Mouse (Mus musculus) heart, adult 18-20 months (tissue): ENCODE results near the gene Gck. TPM values are rescaled to one million over a fixed set of nuclear protein-coding genes. Genes with fewer than 3 reads are reported as not detected.
"Not testable (repeated sequence)": the region's sequence is repeated elsewhere in the genome, so short reads cannot be mapped to it uniquely, and the experiment has no call there.

Experiments
- DNase-seq, 2 experiments: peaks; one replicate each; pipeline ENCODE4 v3.0.0; 2021 to 2022; ENCODE audit warnings: mixed read lengths in 1 of 2
- total RNA-seq, 2 experiments: library from RNA; stranded (reverse); gene quantifications; 2 replicates each; pipeline ENCODE4 v1.2.3; 2021

Gene Gck
- total RNA-seq, 2 experiments from 2014 or later = 15.4 to 18.5 TPM

DNA sequence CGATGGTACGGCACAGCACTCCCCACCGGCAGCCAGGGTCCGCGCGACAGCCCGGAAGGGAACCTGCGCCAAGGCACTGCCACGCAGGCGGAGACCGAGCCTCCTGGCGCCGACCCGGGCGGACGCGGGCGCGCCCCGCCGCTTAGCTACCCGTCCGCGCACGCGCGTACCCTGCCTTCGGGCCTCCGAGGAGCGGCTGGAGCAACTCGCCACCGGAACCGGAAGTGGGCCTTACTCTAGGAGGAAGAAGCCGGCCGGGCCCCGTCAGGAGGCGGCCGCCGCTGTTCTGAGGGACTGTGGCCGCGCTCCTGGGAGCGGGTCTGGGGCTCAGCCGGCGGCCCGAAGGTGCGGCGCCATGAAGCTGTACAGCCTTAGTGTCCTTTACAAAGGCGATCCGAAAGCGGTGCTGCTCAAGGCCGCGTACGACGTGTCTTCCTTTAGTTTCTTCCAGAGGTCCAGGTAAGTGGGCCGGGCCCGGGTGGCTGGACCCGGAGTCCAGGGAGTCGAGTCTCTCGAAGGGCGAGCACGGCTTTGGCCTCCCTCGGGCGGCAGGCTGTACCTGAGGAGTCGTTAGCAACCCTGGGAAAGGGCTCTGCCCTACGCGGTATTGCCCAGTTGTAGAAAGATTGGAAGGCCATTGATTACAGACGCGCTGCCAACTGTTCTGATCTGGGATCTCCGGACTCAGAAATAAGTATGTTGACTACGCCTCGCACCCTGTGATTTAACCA, 5.8 kb upstream of the Gck start, which contains the start of gene Ykt6:
Ykt6 (plus strand) TSS at position 148 of the 731 bp plus-strand sequence.
- DNase-seq = peak; percentile 96 to 99

DNA sequence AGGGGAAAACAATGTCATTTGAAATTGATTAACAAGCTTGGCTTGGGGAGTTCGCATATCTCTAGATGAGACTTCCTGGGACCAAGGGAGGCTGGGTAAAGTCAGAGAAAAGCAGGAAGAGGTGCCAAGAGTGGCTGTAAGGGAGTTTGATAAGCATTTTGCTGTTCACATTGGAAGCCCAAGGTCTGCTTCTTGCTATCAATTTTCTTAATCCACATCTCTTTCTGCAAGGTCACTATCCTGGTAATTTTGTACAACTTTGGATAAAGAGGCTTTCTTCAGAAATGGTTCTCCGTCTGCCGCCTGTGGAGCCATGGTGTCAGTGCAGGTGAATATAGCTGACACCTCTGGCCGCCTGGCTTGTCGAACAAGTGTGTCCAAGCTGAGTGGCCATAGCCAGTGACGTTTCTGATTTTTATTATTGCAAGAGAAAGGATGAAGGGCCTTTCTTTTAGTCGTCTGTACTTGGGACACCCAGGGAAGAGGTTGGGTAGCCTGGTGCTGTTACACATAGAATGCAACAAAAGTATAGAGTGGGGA, 5.2 kb upstream of the Gck start:
- peak in 1 of 2 experiments; percentile 23 for DNase-seq

DNA sequence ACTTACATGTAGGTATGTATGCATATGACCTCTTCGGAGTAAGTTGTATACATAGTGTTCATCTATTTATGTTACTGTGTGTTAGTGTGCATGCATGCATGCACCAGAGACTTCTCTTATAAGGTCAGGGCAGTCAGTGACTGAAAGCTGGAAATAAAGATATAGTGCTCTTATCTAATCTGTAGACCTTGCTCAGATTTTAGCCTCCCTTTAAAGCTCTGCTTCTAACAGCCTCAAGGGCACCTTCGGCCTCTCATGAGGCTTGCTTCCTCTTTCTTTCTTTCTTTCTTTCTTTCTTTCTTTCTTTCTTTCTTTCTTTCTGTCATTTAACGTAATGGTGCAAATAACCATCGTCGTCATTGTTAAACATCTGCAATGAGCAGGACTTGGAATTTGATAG, 4.6 kb upstream of the Gck start:
- no peak for DNase-seq

DNA sequence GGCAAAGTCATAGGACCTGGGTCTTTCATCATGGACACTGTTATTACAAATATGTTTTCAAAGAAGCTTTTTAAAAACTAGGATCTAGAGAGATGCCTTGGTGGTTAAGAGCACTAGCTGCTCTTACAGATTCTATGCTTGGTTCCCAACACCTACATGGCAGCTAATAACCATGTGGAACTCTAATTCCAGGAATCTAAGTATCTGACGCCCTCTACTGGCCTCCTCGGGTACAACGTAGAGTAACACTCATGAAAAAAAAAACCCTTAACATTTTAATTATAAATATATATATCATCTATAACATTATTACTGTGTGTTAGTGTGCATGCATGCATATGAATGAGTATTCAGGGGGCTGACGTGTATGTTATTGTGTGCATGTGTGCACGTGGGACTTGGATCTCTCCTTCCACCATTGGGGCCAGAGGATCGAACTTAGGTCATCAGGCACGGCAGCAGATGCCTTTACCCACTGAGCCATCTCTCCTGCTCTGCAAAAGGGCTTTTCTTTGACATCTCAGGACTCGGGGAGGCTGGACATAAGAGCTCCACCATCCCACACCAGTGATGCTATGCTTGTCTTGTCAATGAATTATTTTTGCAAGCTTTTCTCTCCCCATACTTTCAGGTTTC, 3.4 kb upstream of the Gck start:
- peak in 1 of 2 experiments; percentile 50 for DNase-seq

DNA sequence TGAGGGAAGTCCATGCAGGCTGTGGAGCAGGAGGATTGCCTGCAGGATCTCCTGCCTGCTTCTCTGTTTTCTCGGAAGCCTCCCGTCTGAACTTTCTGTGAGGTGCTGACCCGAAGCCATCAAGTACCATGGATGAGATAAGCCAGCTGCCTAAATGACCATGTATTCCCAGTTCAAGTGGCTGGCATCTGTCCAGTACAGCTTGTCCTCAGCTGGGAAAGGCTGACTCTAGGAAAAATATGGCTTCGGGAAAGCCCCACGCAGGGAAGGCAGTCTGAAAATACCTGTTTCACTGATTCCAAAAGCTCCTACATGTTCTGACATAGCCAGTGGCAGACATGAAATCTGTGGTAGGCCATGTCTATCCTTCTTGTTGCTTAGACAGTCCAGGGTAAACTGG, 2.6 kb upstream of the Gck start:
- DNase-seq = peak; percentile 83 to 85

DNA sequence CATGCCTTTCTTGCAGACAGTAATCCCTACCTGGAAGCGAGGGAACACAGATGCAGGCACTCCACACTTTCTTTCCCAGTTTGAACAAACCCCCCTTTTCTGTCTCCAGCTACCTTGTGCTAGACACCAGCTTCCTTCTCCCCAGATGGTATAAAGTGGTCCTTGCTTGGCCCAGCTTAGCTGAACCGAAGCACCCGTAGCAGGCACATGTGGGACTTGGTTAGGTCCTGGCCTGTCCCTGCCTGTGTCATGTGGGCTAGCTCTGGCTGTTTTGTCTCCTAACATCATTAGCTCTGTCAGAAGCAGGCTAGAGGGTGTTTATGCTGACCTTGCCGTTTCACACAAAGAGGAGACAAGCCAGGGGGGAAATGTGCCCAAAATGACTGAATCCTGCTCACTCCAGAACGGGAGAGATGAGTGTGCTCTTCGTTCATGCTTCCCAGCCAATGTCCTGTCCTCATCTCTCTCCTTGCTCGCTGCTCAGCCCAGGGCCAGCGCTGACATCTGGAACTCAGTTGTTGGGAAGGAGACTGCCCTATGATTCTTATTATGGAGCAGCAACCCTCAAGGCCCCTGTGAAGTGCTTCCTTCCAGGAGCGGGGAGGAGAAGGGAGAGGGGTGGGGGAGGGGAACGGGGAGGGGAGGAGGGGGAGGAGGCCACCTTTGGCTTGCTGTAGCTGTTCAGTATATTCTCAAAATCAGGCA, 1.2 kb downstream of the Gck start:
- no peak for DNase-seq

DNA sequence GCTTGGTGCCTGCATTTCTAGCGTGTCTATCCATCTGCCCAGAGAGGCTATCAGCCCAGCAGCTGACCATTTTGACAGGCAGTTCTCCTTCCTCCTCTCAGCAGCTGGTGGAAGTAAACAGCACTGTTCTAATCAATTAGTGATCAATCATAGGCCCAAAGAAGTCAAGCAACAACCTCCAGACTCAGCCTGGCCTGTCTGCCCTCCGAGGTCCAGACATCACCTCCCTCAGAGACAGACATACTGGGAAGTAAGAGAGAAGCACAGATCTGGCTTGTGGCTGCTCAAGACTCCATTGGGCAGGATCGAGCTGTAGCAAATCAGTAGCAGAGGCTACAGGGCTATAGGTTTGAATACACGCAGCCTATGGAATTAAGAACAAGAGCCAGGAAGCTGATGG, 2.1 kb downstream of the Gck start:
- no peak for DNase-seq

DNA sequence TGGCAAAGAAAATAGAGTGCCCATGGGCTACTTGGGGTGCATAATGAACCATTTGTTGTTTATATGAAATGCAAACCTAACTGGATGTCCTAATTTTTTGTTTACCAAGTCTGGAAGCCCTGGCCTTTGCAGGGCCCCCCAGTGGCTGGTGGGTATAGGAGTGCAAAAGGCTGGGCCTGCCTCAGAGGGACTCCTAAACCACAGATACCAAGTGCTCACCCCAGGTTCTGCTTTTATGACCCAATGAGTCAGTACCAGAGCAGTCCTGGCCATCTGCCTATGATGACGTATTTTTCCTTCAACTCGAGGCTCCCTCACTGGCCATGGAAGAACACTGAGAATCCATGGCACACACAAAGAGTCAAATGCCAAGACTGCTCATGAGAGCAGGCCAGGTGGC, 4.8 kb downstream of the Gck start:
- no peak for DNase-seq

DNA sequence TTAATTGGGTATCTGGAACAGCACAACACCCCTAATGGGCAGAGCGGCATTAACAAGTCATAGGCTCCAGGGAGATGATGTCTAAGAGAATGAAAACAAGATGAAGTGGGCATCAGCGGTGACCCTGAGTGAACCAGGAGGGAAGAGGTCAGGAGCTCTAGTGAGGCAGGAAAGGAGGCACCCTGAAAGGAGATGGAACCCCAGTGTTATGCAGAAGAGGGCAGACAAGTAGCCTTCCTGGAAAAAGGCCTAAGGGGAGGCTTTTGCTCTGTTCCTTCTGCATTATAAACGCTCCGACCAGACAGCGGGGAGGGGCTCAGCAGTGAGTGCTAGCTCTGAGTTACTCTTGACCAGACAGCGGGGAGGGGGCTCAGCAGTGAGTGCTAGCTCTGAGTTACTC, 6.9 kb downstream of the Gck start:
- no peak for DNase-seq

DNA sequence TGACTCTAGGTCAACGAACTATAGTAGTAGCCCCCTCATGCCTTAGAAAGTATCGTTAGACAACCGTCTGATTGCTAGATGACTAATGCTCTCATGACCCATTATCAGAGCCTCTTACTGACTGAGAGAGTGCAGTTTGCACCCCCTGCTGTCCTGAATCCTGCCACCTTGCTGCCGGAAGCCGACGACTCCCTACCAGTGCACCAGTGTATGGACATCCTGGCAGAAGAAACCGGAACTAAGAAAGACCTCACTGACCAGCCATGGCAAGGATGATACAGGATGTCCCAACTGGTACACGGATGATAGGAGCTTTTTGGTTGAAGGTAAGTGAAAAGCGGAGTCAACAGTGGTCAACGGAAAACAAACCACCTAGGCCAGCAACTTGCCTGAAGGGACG, 15.3 kb downstream of the Gck start:
- DNase-seq = not testable (repeated sequence)

DNA sequence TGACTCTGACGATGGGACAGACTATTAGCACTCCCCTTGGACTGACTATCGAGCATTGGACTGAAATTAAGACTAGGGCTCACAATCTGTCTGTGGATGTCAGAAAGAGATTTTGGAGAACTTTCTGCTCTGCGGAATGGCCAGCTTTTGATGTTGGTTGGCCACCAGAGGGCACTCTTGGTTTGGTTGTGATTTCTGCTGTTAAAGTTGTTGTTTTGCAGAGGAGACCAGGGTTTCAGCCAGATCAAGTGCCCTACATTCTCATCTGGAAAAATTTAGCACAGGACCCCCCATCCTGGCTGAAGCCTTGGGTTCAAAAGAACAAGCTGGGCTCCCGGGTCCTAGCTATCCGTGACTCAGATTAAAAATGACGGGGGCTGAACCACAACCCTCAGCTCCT, 17.9 kb downstream of the Gck start:
- DNase-seq = not testable (repeated sequence)

DNA sequence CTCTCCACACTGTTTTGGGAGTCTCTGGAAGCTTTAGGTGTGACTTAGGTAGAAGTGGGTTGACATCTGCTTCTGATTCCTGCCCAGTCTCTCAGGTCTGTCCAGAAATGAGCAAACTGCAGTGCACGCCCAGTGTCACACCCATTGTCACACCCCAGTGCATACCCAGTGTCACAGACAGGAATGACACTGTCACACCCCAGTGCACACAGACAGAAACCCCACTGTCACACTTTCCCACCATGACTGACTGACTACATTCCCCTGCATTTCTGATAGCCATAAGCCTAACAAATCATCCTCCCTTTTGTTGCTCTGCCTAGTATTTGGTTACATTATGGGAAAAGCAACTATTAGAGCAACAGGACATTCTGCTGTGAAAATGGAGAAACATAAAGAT, 19.3 kb downstream of the Gck start:
- no peak for DNase-seq

DNA sequence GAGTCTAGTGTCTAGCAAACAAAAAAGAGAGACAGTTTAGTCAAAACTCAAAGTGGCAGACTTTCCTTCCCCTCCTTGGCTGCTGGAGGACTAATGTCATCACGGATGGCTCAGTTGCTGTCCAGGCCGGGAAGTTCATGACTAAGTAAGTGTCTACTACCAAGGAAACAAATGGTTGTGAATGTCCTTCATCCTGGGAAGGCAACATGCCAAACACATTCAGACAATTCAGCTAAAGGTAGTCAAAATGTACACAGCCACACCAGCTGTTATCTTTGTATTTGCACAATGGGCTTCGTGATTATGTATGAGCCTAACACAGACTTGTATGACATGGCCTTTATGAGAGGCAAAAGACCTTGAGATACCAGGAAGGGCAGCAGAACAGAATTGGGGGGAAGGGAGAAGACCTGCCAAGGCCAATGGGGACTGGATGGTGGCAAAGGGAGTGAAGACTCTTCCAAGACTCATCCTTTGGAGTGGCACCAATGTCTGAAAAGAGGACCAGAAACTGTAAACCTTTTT, 23.1 kb downstream of the Gck start:
- no peak for DNase-seq

DNA sequence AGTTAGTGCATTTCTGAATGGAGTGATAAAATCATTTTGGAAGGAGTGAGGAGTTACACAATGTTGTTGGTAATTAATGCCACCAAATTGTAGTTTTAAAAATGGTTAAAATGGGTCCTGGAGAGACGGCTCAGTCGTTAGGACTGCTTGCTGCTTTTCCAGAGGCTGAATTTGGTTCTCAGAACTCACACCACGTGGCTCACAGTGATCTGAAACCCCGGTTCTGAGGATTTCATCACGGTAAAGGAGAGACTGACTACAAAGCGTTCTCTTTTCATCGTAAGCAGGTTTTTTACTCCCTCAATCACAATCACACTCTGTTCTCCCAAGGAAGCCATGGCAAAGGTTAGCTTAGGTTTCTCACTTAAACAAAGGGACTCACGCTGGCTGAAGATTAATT, 25.2 kb downstream of the Gck start:
- no peak for DNase-seq

DNA sequence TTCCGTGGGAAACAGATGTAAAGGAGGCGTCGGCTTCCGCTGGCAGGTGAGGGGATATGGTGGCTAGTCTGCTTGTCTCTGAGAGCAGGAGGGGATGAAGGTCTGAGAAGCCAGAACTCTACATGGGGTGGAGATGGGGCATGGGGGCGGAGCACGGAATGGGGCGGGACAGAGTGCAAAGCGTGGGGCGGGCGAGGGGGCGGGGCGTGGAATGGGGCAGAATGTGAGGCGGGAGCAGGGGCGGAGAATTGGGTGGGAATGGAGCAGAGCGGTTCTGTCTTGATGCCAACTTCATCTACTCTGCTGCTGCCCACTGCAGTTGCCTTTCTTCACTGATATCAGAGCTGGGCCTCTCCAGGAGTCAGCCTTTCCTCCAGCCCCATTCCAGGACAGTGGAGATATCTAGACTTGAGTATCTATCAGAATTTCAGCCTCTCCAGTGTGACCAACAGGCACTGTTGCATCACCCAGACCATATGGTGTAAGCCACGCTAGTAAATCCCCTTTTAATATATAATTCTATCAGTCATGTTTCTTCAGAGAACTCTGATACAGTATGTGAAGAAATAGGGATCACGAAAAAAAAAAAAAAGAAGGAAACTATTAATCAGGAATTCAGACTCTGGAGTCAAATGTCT, 29.4 kb downstream of the Gck start:
- DNase-seq = no peak

DNA sequence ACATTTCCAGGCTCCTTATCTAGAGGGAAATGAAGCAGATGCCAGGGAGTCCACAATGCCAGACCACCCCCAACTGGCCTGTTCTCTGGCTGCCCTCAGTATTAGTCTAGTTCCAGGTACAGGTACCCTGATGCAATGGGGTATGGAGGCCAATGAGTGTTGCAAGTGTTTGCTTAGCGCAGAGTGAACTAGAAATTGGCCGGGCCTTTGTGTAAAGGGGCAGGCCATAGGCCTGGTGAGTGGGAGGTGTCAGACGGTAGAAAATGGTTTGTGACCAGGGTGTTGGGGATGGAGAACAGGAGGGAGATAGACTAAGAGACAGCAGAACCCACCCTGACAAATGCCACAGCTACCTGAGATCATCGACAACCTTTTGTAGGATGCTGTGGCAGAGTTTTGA, 30.3 kb downstream of the Gck start:
- DNase-seq = no peak

DNA sequence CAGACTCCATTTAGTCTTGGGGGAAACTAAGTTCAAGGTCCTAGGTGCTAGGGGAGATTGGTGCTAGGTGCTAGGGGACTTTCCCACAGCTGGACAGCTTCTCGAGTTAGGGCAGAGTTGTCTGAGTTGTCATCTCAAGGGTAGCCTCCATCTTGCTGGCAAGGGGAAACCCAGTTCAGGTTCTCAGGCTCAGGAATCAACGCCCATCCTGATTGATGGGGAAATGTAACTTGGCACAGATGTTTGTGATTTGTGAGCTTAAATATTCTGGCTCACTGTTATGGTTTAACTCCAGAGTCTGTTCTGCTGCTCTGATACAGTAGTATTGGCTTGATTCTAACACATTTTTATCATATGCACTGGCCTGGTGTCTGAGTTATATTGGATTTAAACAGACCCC, 31.8 kb downstream of the Gck start:
- DNase-seq = no peak

DNA sequence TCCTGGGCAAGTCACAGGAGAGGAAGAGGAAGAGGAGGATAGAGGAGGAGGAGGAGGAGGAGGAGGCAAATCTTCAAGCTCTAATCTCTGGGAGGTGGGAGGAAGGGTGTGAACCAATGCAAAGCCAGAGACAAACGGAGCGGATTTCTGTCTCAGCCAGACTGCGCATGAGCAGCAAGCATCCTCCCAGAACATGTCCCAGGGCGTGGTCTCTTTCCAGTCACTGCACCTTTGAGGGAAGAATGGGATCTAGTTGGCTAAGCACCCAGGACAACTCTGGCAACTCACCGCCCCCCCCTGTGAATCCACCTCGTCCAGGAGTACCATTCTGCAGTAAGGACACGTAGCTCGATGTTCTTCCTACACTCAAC, 33.7 kb downstream of the Gck start:
- peak; percentile 54 to 71 for DNase-seq

DNA sequence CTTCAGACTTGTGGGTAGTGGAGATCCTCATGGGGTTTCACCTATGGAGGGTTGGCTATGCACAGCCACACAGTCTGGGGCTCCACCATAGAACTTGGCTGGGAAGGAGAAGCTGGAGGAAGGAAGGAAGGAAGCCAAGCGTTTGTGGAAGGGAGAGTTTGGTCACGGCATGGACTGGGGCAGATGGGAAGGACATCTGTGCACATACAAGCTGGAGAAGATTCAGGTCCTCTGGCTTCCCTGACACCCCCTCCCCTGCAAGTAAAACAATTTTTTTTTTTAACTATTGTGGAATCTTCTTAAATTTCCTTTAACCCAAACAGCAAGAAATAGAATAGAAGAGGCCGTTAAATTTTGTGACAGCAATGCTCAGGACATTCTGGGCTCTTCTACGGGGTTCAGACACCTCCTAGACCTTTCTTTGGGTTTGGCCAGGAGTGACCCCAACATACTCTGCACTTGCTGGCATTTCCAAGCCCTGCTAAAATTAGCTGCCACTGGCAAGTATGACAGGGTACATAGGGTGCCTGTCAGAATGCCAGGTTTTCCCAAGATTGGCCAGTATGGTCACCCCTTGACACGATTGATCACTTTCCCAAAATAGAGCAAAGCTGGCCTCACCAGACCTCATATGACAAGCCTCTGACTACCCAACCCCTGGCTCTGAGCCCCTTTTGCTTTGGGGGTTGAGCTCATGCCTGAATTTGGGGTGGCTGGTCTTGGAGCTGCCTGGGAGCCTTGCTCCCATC, 34.3 kb downstream of the Gck start:
- peak; percentile 81 to 83 for DNase-seq

DNA sequence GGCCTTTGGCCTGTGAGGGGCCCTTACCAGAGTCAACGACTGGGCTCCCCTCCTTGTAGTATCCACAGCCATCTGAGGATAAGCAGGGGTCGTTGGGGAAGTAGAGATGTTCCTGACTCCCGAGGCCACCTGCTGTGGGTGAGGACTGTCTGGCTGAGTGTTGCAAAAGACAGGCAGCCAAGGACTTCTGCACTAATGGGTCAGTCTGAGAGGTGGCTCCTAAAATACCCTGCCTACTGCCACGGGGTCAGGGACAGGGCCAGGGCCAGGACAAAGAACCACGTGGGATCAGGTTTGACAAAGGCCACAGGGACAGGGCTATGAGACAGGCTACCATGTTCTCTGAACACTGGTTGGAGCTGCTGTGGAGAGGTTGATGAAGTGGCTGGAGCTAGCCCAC, 34.9 kb downstream of the Gck start:
- DNase-seq = peak in 1 of 2 experiments; percentile 51

DNA sequence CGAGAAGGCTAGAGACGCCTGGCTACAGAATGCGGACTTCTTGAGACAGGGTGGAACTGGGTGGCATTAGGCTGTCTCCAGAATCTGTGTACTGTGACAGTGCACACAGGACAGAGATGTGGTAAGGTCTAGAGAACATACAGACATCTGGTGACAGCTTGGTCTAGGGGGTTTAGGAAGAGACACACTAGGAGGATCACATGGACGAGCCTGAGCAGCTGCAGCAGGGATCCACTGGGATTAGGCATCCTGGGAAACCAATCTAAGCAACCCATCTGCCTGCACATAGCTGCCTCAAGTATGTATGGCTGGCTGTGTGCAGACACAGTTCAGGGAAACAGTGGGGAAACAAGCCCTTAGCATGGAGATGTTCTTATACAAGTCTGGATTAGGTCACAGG, 35.9 kb downstream of the Gck start:
- no peak for DNase-seq

DNA sequence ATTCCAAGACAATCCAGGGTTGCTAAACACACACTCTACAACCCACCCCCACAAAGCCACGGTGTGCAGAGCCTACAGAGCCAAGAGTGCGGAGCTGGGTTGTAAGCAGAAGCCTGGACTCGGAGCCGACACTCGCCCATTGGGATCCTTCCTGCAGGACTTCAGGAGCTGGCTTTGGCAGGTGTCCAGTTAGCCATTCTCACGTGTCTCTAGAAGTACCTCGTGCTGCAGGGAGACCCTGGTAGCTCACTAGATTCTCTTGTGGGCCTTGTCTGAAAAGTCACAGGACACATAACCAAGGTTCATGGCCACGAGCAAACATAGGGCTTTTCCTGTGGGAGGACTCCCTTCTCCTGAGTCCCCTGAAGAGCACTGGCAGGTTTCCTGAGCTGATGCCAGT, 36.6 kb downstream of the Gck start:
- peak in 1 of 2 experiments; percentile 30 for DNase-seq
